Mouse (Mus musculus): ENCODE data around the gene Xpc. TPM values are rescaled to one million over a fixed set of nuclear protein-coding genes. Genes with fewer than 3 reads are reported as not detected.

The Xpc gene
- 7.4 TPM for polyA plus RNA-seq (2012; fragmentation: generic; extraction: Trizol)

DNA sequence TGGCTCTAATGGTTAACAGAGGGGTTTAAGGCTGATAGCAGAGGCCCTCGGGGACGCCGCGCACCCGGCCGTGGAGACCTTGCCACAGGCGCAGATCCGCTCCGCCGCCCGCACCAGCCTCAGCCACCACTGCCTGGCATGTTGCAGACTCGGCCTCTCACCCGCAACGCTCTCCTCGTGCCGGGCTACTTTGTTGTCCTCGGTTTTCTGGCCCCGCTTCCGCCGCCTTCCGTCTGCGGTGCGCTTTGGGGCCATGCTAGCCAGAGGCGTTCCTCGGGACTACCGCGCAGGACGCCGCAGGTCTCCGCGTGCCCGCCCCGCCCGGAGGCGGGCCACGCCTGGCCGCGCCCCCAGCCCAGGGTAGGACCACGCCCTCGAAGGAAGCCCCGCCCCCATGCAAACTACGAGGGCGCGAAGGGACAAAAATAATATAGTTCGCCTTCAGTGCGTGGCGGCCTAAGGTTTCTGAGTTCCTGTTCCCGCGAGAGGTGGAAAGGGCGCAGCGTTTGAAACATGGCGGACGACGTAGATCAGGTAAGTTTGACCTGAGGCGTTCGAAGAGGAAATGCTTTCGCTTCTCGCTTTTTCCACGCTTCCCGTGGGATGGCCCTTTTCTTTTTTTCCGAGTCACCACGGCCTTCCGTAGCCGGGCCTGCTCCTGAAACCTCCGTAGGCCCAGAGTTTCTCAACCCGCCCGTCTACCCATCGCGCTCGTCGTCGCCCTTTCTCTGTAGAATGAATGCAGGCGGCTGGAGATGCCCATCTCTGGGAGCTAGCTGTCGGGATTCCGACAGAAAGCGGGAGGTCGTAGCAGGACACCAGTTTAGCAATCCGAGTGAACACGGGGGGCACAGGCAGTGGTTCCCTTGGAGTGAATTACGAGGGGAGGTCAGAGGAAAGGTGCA is at the start of gene Xpc, which contains the start of gene Lsm3:
Gene Xpc (minus strand): TSS at position 344 of the 905 bp plus-strand sequence.
Gene Lsm3 (plus strand): TSS at position 384 of the 905 bp plus-strand sequence.
- Histone ChIP-seq H3K4me2 (ENCODE audit: low read depth) (peak within 1 kb of the TSS; percentile 96), H3K79me2 (ENCODE audit: control insufficient read depth, insufficient read depth) (peaks cover 24% of the 10 kb centered on the region), H3K4me3 (peak within 1 kb of the TSS; percentile 88), H3ac (ENCODE audit: control insufficient read depth, insufficient read length) (peak within 1 kb of the TSS; percentile 25), H3K36me3 (ENCODE audit: control insufficient read depth, insufficient read depth) (peaks cover 15% of the 10 kb centered on the region), H3K27me3 (ENCODE audit: control insufficient read depth, insufficient read depth, insufficient read length) (no peaks in the 10 kb centered on the region)
- TF ChIP-seq MYOG (IDR thresholded peaks at IDR 0.05; ENCODE audit: control insufficient read depth in 1 of 3, insufficient read depth in 1 of 3, insufficient read length in 2 of 3, low read depth in 2 of 3): no peak
- TF ChIP-seq POLR2A (IDR thresholded peaks at IDR 0.05; ENCODE audit: insufficient read length, low read depth): peak; percentile 75
- peak in 1 of 3 experiments; percentile 8 for TF ChIP-seq MYOD1 (IDR thresholded peaks at IDR 0.05; ENCODE audit: control insufficient read depth in 1 of 3, insufficient read length in 2 of 3, low read depth in 2 of 3)
- peak; percentile 56 for TF ChIP-seq SRF (IDR thresholded peaks at IDR 0.05; ENCODE audit: control insufficient read depth, insufficient read length, low read depth)
- TF ChIP-seq POLR2AphosphoS2 (IDR thresholded peaks at IDR 0.05; ENCODE audit: insufficient read length, low read depth): peak; percentile 70
- peak; percentile 95 for TF ChIP-seq E2F4 (IDR thresholded peaks at IDR 0.05; ENCODE audit: insufficient read depth)

DNA sequence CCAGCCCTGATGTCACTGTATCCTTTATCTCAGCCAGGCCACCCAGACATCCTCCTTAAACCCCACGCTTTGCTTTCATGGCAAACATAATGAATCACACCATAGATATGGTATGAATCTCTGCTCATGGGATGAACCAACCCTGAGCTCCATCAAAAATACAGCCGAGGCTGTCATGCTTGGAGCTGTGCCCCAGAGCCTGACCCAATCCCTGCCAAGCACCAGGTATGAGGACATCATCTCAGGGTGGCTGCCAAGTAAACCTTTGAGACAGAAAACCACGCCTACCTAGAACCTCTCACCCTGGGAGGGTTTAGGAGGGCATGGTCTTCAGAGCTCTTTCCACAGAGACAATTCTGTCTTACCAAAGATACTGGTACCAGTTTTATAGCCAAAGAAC is 47.3 kb upstream of the Xpc start:
- H3K79me2 ChIP-seq (ENCODE audit: control insufficient read depth, insufficient read depth): no peaks in the 10 kb centered on the region
- TF ChIP-seq SRF (IDR thresholded peaks at IDR 0.05; ENCODE audit: control insufficient read depth, insufficient read length, low read depth) (no peak), REST (IDR thresholded peaks at IDR 0.05; ENCODE audit: insufficient read depth, insufficient read length) (no peak), TCF12 (IDR thresholded peaks at IDR 0.05; ENCODE audit: insufficient read depth, poor library complexity, severe bottlenecking) (no peak), POLR2AphosphoS2 (IDR thresholded peaks at IDR 0.05; ENCODE audit: insufficient read length, low read depth) (no peak), E2F4 (IDR thresholded peaks at IDR 0.05; ENCODE audit: insufficient read depth) (no peak), USF1 (IDR thresholded peaks at IDR 0.05; ENCODE audit: low read depth) (no peak), POLR2A (IDR thresholded peaks at IDR 0.05; ENCODE audit: insufficient read length, low read depth) (no peak), TCF3 (IDR thresholded peaks at IDR 0.05; ENCODE audit: insufficient read length, low read depth) (no peak), MYOD1 (IDR thresholded peaks at IDR 0.05; ENCODE audit: control insufficient read depth in 1 of 3, insufficient read length in 2 of 3, low read depth in 2 of 3) (no peak), MYOG (IDR thresholded peaks at IDR 0.05; ENCODE audit: control insufficient read depth in 1 of 3, insufficient read depth in 1 of 3, insufficient read length in 2 of 3, low read depth in 2 of 3) (no peak), CEBPB (IDR thresholded peaks at IDR 0.05; ENCODE audit: insufficient read depth, poor library complexity, severe bottlenecking) (no peak)
- no peak overlapping the region for H3K4me2 ChIP-seq (ENCODE audit: low read depth)
- no peak overlapping the region for H3ac ChIP-seq (ENCODE audit: control insufficient read depth, insufficient read length)
- no peaks in the 10 kb centered on the region for H3K27me3 ChIP-seq (ENCODE audit: control insufficient read depth, insufficient read depth, insufficient read length)
- H3K36me3 ChIP-seq (ENCODE audit: control insufficient read depth, insufficient read depth): no peaks in the 10 kb centered on the region
- H3K4me3 ChIP-seq: no peak overlapping the region

DNA sequence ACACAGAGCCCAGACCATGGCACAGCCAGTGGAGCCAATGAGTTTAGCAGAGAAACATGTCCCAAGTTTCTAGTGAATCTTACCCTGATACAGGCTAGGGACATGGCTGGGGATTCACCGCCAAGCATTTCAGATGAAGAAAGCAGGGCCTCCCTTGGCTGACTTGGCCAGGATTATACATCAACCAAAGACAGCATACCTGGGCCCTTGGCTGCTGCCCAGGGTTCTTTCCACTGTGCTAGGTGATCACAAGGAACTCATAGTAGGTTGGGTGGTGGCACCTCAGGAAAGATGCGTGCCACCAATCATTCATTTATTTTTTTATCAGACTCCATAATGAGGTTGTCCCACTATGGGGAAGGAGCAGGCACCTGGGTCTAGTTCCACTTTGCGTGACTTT is 44.5 kb upstream of the Xpc start:
- H3K4me2 ChIP-seq (ENCODE audit: low read depth): no peak overlapping the region
- no peak overlapping the region for H3K4me3 ChIP-seq
- H3K36me3 ChIP-seq (ENCODE audit: control insufficient read depth, insufficient read depth): no peaks in the 10 kb centered on the region
- H3ac ChIP-seq (ENCODE audit: control insufficient read depth, insufficient read length): no peak overlapping the region
- no peaks in the 10 kb centered on the region for H3K79me2 ChIP-seq (ENCODE audit: control insufficient read depth, insufficient read depth)
- TF ChIP-seq POLR2A (IDR thresholded peaks at IDR 0.05; ENCODE audit: insufficient read length, low read depth) (no peak), USF1 (IDR thresholded peaks at IDR 0.05; ENCODE audit: low read depth) (no peak), E2F4 (IDR thresholded peaks at IDR 0.05; ENCODE audit: insufficient read depth) (no peak), SRF (IDR thresholded peaks at IDR 0.05; ENCODE audit: control insufficient read depth, insufficient read length, low read depth) (no peak), TCF12 (IDR thresholded peaks at IDR 0.05; ENCODE audit: insufficient read depth, poor library complexity, severe bottlenecking) (no peak), MYOD1 (IDR thresholded peaks at IDR 0.05; ENCODE audit: control insufficient read depth in 1 of 3, insufficient read length in 2 of 3, low read depth in 2 of 3) (no peak), TCF3 (IDR thresholded peaks at IDR 0.05; ENCODE audit: insufficient read length, low read depth) (no peak), MYOG (IDR thresholded peaks at IDR 0.05; ENCODE audit: control insufficient read depth in 1 of 3, insufficient read depth in 1 of 3, insufficient read length in 2 of 3, low read depth in 2 of 3) (no peak), REST (IDR thresholded peaks at IDR 0.05; ENCODE audit: insufficient read depth, insufficient read length) (no peak), CEBPB (IDR thresholded peaks at IDR 0.05; ENCODE audit: insufficient read depth, poor library complexity, severe bottlenecking) (no peak), MAX (IDR thresholded peaks at IDR 0.05; ENCODE audit: low read depth) (no peak), POLR2AphosphoS2 (IDR thresholded peaks at IDR 0.05; ENCODE audit: insufficient read length, low read depth) (no peak)
- H3K27me3 ChIP-seq (ENCODE audit: control insufficient read depth, insufficient read depth, insufficient read length): no peaks in the 10 kb centered on the region

DNA sequence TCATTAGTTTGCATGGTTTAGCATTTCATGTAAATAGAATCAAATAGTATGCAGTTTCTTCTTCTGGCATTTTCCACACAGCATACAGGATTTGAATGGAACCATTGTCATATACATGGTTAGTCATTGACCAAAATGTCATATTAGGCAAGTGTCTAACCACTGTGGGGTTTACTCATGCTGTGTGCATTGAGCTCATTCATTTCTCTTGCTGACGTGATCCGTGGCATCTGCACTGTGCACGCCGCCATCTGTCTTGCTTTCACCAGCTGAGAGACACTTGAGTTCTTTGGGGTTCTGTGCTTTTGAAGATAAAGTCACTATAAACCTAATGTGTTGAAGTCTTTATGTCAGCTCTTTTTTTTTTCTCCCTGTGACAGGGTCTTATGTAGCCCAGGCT is 43.7 kb upstream of the Xpc start:
- no peak overlapping the region for H3K4me3 ChIP-seq
- peak overlapping the region; percentile 36 for H3K4me2 ChIP-seq (ENCODE audit: low read depth)
- TF ChIP-seq MYOG (IDR thresholded peaks at IDR 0.05; ENCODE audit: control insufficient read depth in 1 of 3, insufficient read depth in 1 of 3, insufficient read length in 2 of 3, low read depth in 2 of 3) (peak in 2 of 3 experiments; percentile 57 to 77), TCF3 (IDR thresholded peaks at IDR 0.05; ENCODE audit: insufficient read length, low read depth) (peak; percentile 24), SRF (IDR thresholded peaks at IDR 0.05; ENCODE audit: control insufficient read depth, insufficient read length, low read depth) (peak; percentile 65), POLR2A (IDR thresholded peaks at IDR 0.05; ENCODE audit: insufficient read length, low read depth) (no peak), TCF12 (IDR thresholded peaks at IDR 0.05; ENCODE audit: insufficient read depth, poor library complexity, severe bottlenecking) (no peak), MYOD1 (IDR thresholded peaks at IDR 0.05; ENCODE audit: control insufficient read depth in 1 of 3, insufficient read length in 2 of 3, low read depth in 2 of 3) (peak in 2 of 3 experiments; percentile 71 to 84), CEBPB (IDR thresholded peaks at IDR 0.05; ENCODE audit: insufficient read depth, poor library complexity, severe bottlenecking) (peak; percentile 51; the same call in 1 of the 2 replicates)
- H3K79me2 ChIP-seq (ENCODE audit: control insufficient read depth, insufficient read depth): no peaks in the 10 kb centered on the region
- no peaks in the 10 kb centered on the region for H3K36me3 ChIP-seq (ENCODE audit: control insufficient read depth, insufficient read depth)
- H3ac ChIP-seq (ENCODE audit: control insufficient read depth, insufficient read length): no peak overlapping the region
- H3K27me3 ChIP-seq (ENCODE audit: control insufficient read depth, insufficient read depth, insufficient read length): no peaks in the 10 kb centered on the region
